Mouse (Mus musculus): ENCODE data around the gene Hapln4.

Gene Hapln4

GRCm38 (mm10) chr8:70139026-70139857 lies 56.0 kb downstream of the Hapln4 start, which contains the start of the genes Rfxank, Borcs8 and Mef2b:
Gene Rfxank, minus strand, starts transcription at chr8:70139154.
Gene Borcs8, plus strand, starts transcription at chr8:70139499.
Gene Mef2b, plus strand, starts transcription at chr8:70139711.
- DNase-seq (ENCODE audit: low read depth) = peak; percentile 100

GRCm38 (mm10) chr8:70139981-70140380 lies 56.7 kb downstream of the Hapln4 start:
- DNase-seq (ENCODE audit: low read depth) = peak; percentile 83
